Mouse (Mus musculus) kidney, embryonic 16.5 days (tissue): ENCODE results near the gene Ralgps1. TPM values are rescaled to one million over a fixed set of nuclear protein-coding genes. Genes with fewer than 3 reads are reported as not detected.

Experiments
- ATAC-seq: fragments of 200-750 bp; cut with Nextera tagmentation; 2 replicates; pipeline ENCODE4 v1.8.0; 2017; ENCODE audit warnings: moderate TSS enrichment; ENCODE audit not compliant: low FRiP score, low TSS enrichment
- H3K27ac ChIP-seq: fragments of 300-500 bp; sonication (generic); 2 replicates; pipeline ENCODE4 v1.5.1; 2014; ENCODE audit warnings: low read length
- H3K27me3 ChIP-seq: fragments of 300-500 bp; sonication (generic); 2 replicates; pipeline ENCODE4 v1.6.1; 2014; ENCODE audit warnings: low read length, control low read depth, mixed read lengths; ENCODE audit not compliant: insufficient read depth
- H3K36me3 ChIP-seq: fragments of 300-500 bp; sonication (generic); 2 replicates; pipeline ENCODE4 v1.6.1; 2014; ENCODE audit warnings: low read length, control low read depth, mixed read lengths; ENCODE audit not compliant: insufficient read depth
- H3K4me1 ChIP-seq: fragments of 300-500 bp; sonication (generic); 2 replicates; pipeline ENCODE4 v1.6.1; 2014; ENCODE audit warnings: low read length, control low read depth, mixed read lengths; ENCODE audit not compliant: insufficient read depth
- H3K4me2 ChIP-seq: fragments of 300-500 bp; sonication (generic); replicated peaks from 2 replicates; pipeline ENCODE4 v1.6.1; 2014; ENCODE audit warnings: low read depth, low read length
- H3K4me3 ChIP-seq: fragments of 300-500 bp; sonication (generic); 2 replicates; pipeline ENCODE4 v1.5.1; 2014; ENCODE audit warnings: mild to moderate bottlenecking, low read length
- H3K9ac ChIP-seq: fragments of 300-500 bp; sonication (generic); replicated peaks from 2 replicates; pipeline ENCODE4 v1.6.1; 2014; ENCODE audit warnings: low read length
- H3K9me3 ChIP-seq: fragments of 300-500 bp; sonication (generic); 2 replicates; pipeline ENCODE4 v1.6.1; 2016; ENCODE audit warnings: low read length, control low read depth
- WGBS: fragments of 180-500 bp; shearing (Covaris S2); extraction: QIAGEN DNeasy Blood & Tissue Kit; methylation state at CpG from one replicate; pipeline ENCODE4 v1.1.7; 2014; 5-methylcytosine and 5-hydroxymethylcytosine counted together
- polyA plus RNA-seq: library from polyadenylated mRNA; unstranded; fragments of >200 nt; fragmentation: Nextera tagmentation; extraction: Ambion mirVana; gene quantifications from 2 replicates; pipeline ENCODE4 v1.2.1, GENCODE M21; 2015

Gene Ralgps1
- polyA plus RNA-seq, 1 experiment from 2014 or later: 5.2 TPM

- WGBS: 75% methylated on average over 4 of the region's 4 CpGs
- H3K4me2 ChIP-seq: no peak overlapping the region
- no peak for ATAC-seq
- no peak overlapping the region for H3K9ac ChIP-seq
- no peak overlapping the region for H3K4me3 ChIP-seq
- no peaks in the 10 kb centered on the region for H3K27me3 ChIP-seq
- H3K9me3 ChIP-seq: no peaks in the 10 kb centered on the region
- no peaks in the 10 kb centered on the region for H3K4me1 ChIP-seq
- no peaks in the 10 kb centered on the region for H3K36me3 ChIP-seq
- H3K27ac ChIP-seq: no peak overlapping the region
Measured at GRCm38 (mm10) chr2:33397036-33397435, 25.8 kb upstream of the Ralgps1 start.

DNA sequence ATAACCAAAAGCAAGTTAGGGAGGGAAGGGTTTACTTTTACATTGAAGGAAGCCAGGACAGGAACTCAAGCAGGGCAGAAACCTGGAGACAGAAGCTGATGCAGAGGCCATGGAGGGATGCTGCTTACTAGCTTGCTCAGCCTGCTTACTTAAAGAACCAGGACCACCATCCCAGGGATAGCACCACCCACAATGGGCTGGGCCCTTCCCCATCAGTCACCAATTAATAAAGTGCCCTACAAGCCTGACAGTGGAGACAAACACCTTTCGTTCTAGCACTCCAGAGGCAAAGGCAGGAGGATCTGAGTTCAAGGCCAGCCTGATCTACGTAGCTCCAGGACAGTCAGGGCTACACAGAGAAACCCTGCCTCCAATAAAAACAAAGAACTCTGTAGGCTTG lies 23.8 kb upstream of the Ralgps1 start:
- Histone ChIP-seq H3K4me1 (no peaks in the 10 kb centered on the region), H3K9ac (no peak overlapping the region), H3K36me3 (no peaks in the 10 kb centered on the region), H3K27ac (no peak overlapping the region), H3K9me3 (0 out of 2 replicates have a peak, but pooled peaks cover 3% of the 10 kb centered on the region), H3K4me2 (no peak overlapping the region), H3K4me3 (no peak overlapping the region), H3K27me3 (no peaks in the 10 kb centered on the region)
- ATAC-seq: no peak
- WGBS: 80% methylated on average over 2 of the region's 2 CpGs

- Histone ChIP-seq H3K36me3 (no peaks in the 10 kb centered on the region), H3K9me3 (peaks cover 10% of the 10 kb centered on the region; the same call in 1 of the 2 replicates), H3K4me3 (no peak overlapping the region), H3K4me2 (no peak overlapping the region), H3K27ac (no peak overlapping the region), H3K27me3 (no peaks in the 10 kb centered on the region), H3K9ac (no peak overlapping the region), H3K4me1 (no peaks in the 10 kb centered on the region)
- no peak for ATAC-seq
- WGBS: 78% methylated on average over 11 of the region's 11 CpGs
Measured at GRCm38 (mm10) chr2:33393951-33394635, 22.8 kb upstream of the Ralgps1 start.

DNA sequence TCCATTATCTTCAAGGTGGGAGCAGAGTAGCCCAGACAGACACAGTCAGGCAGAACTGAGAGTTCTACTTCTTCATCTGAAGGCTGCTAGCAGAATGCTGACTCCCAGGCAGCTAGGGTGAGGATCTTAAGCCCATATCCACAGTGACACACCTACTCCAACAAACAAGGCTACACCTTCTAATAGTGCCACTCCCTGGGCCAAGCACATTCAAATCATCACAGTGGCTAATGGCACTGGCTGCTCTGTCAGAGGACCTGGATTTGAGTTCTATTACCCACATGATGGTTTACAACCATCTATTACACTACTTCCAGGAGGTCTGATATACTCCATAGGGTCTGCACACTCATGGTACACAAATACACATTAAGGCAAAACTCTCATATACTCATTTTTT lies 21.7 kb upstream of the Ralgps1 start:
- Histone ChIP-seq H3K27ac (no peak overlapping the region), H3K9ac (no peak overlapping the region), H3K36me3 (no peaks in the 10 kb centered on the region), H3K4me1 (no peaks in the 10 kb centered on the region), H3K4me3 (no peak overlapping the region), H3K4me2 (no peak overlapping the region), H3K9me3 (peaks cover 10% of the 10 kb centered on the region; the same call in 1 of the 2 replicates), H3K27me3 (no peaks in the 10 kb centered on the region)
- no peak for ATAC-seq

GRCm38 (mm10) chr2:33371648-33372408 lies 542 bp upstream of the Ralgps1 start:
- no peaks in the 10 kb centered on the region for H3K27me3 ChIP-seq
- no peaks in the 10 kb centered on the region for H3K9me3 ChIP-seq
- peak overlapping the region; percentile 76 for H3K4me3 ChIP-seq
- H3K4me1 ChIP-seq: peaks cover 8% of the 10 kb centered on the region; the same call in 1 of the 2 replicates
- peak overlapping the region; percentile 67 for H3K4me2 ChIP-seq
- no peak for ATAC-seq
- H3K27ac ChIP-seq: no peak overlapping the region
- H3K9ac ChIP-seq: 0 out of 2 replicates have a peak overlapping the region, but pooled peaks have one; percentile 31
- no peaks in the 10 kb centered on the region for H3K36me3 ChIP-seq
- 31% methylated on average over 18 of the region's 18 CpGs for WGBS

DNA sequence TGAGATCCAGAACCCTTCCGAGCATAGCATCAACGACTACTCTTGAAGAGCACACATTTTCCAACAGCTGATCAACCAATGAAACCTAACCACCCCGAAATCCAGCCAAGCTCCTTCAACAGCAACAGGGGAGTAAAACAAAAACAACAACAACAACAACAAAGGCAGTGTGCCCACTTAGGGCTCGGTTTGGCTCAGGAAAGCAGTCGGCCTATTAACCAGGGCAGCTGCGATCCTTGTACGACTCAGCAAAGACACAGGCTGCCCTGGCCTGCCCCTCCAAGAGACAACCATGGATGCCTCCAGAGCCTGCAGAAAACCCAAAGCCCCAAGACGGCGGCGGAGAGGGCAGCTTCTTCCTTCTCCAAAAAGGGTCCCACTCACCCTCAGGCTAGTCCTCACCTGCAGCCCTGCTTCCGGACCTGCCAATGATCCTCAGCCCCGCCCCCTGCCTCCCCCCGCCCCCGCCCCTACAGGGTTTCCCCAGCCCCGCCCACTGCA lies 960 bp downstream of the Ralgps1 start:
- no peaks in the 10 kb centered on the region for H3K36me3 ChIP-seq
- no peaks in the 10 kb centered on the region for H3K9me3 ChIP-seq
- peak overlapping the region; percentile 55 for H3K9ac ChIP-seq
- H3K27ac ChIP-seq: peak overlapping the region; percentile 37; the same call in 1 of the 2 replicates
- WGBS: 12% methylated on average over 14 of the region's 15 CpGs
- peak overlapping the region; percentile 76 for H3K4me3 ChIP-seq
- no peak; the same call in 1 of the 2 replicates for ATAC-seq
- H3K4me2 ChIP-seq: peak overlapping the region; percentile 67
- H3K4me1 ChIP-seq: peaks cover 8% of the 10 kb centered on the region; the same call in 1 of the 2 replicates
- H3K27me3 ChIP-seq: no peaks in the 10 kb centered on the region

DNA sequence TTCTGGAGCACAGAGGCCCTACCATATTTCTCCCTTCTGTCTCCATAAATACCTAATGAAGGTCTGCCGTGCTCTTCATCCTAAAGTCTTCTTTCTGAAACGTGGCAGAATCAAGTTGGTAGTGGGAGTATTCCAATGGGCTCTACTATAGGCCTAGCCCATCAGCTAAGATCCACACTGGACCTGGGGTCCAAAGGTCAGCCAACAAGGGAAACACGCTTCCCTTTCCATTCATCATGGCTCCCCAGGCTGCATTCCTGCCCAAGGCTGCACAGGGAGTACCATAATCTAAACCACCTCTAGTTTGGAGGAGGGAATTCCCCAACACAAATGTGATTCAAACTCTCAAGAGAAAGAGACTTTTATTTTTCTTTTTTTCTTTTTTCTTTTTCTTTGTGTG lies 1.8 kb downstream of the Ralgps1 start:
- H3K4me3 ChIP-seq: no peak overlapping the region
- WGBS: 73% methylated on average over 3 of the region's 3 CpGs

DNA sequence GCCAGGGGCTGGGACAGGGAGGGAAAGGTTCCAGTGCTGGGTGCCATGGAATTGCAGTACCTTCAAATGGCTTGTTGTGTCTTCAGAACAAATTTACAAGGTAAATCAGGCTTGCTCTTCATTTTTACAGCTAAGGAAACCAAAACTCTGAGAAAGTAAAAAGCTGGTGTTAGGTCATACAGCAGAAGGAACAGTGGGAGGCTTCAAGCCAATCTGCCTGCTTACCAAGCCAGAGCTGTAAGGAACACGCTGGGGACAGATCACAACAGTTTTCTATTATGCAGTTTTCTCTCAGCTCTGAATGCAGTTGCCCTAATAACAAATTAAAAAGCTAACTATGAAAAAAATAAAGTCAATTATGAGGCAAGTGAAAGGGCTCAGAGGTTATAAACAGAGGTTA lies 2.8 kb downstream of the Ralgps1 start:
- Histone ChIP-seq H3K27ac (no peak overlapping the region), H3K9me3 (no peaks in the 10 kb centered on the region), H3K27me3 (no peaks in the 10 kb centered on the region), H3K4me3 (no peak overlapping the region), H3K36me3 (no peaks in the 10 kb centered on the region), H3K9ac (no peak overlapping the region), H3K4me2 (no peak overlapping the region), H3K4me1 (peaks cover 8% of the 10 kb centered on the region; the same call in 1 of the 2 replicates)
- ATAC-seq: no peak
- WGBS: 88% methylated on average over 1 of the region's 1 CpGs

More for the DNA sequence above, 1.8 kb downstream of the Ralgps1 start:
- Histone ChIP-seq H3K4me2 (no peak overlapping the region), H3K27ac (no peak overlapping the region), H3K27me3 (no peaks in the 10 kb centered on the region), H3K4me1 (peaks cover 8% of the 10 kb centered on the region; the same call in 1 of the 2 replicates), H3K36me3 (no peaks in the 10 kb centered on the region), H3K9ac (no peak overlapping the region), H3K9me3 (no peaks in the 10 kb centered on the region)
- no peak for ATAC-seq

DNA sequence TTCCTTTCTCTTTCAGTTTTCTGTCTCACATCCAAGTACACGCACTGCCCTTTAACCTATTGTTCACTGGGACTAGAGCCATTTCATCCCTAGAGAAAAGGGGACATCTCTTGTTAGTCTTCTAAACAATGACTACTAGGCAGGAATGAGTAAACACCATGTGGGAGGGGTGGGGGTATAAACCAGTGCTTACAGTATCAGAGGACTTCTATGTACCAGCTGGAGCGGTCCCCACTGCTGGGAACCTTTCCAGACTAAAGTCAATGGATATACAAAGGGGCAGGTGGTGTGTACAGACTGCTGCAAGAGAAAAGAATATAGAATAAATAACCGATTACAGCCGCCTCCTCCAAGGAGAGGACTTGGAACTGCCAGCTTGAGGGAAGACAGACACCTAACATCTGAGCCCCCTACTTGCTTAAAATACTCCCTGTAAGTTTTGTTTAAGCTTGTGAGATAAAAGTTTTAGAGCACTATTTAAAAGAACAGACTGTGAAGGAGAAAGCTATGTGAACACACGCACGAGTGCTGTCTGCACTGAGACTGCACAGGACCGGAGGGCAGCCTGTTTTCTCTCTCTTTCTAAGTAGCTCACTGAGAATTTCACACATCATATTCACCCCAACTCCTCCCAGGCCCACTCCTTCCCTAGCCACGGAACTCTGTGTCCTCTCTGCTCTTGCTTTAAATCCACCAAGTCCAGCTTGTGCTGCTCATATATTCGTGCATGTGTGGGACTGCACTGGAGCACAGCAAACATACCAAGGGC lies 5.4 kb downstream of the Ralgps1 start:
- H3K4me3 ChIP-seq: no peak overlapping the region
- no peaks in the 10 kb centered on the region for H3K36me3 ChIP-seq
- no peak overlapping the region for H3K9ac ChIP-seq
- peaks cover 10% of the 10 kb centered on the region; the same call in 1 of the 2 replicates for H3K4me1 ChIP-seq
- H3K9me3 ChIP-seq: no peaks in the 10 kb centered on the region
- no peak overlapping the region for H3K27ac ChIP-seq
- no peak for ATAC-seq
- WGBS: 77% methylated on average over 9 of the region's 9 CpGs
- no peak overlapping the region for H3K4me2 ChIP-seq
- no peaks in the 10 kb centered on the region for H3K27me3 ChIP-seq
